Mouse (Mus musculus) liver, embryonic 15.5 days (tissue): ENCODE results near the gene Cog7. TPM values are rescaled to one million over a fixed set of nuclear protein-coding genes. Genes with fewer than 3 reads are reported as not detected.

Source experiments
- ATAC-seq: fragments of 200-750 bp; cut with Nextera tagmentation; 2 replicates; pipeline ENCODE4 v1.8.0; 2017; ENCODE audit warnings: moderate number of reproducible peaks, mild to moderate bottlenecking, moderate library complexity; ENCODE audit not compliant: insufficient read depth
- H3K27ac ChIP-seq: fragments of 300-500 bp; sonication (generic); replicated peaks from 2 replicates; pipeline ENCODE4 v1.5.1; 2015; ENCODE audit warnings: mild to moderate bottlenecking, inconsistent platforms
- H3K27me3 ChIP-seq: fragments of 300-500 bp; sonication (generic); 2 replicates; pipeline ENCODE4 v1.6.1; 2015; ENCODE audit warnings: mild to moderate bottlenecking, inconsistent platforms
- H3K36me3 ChIP-seq: fragments of 300-500 bp; sonication (generic); replicated peaks from 2 replicates; pipeline ENCODE4 v1.6.1; 2015; ENCODE audit warnings: moderate library complexity, mild to moderate bottlenecking, inconsistent platforms
- H3K4me1 ChIP-seq: fragments of 300-500 bp; sonication (generic); replicated peaks from 2 replicates; pipeline ENCODE4 v1.6.1; 2015; ENCODE audit warnings: inconsistent platforms
- H3K4me2 ChIP-seq: fragments of 300-500 bp; sonication (generic); 2 replicates; pipeline ENCODE4 v1.6.1; 2015; ENCODE audit warnings: moderate library complexity, mild to moderate bottlenecking, inconsistent platforms
- H3K4me3 ChIP-seq: fragments of 300-500 bp; sonication (generic); replicated peaks from 2 replicates; pipeline ENCODE4 v1.5.1; 2015; ENCODE audit warnings: mild to moderate bottlenecking, inconsistent platforms
- H3K9ac ChIP-seq: fragments of 300-500 bp; sonication (generic); 2 replicates; pipeline ENCODE4 v1.6.1; 2015; ENCODE audit warnings: moderate library complexity, mild to moderate bottlenecking, inconsistent platforms
- H3K9me3 ChIP-seq: fragments of 300-500 bp; sonication (generic); replicated peaks from 2 replicates; pipeline ENCODE4 v1.6.1; 2016; ENCODE audit warnings: inconsistent platforms
- WGBS: fragments of 180-500 bp; shearing (Covaris S2); methylation state at CpG from one replicate; pipeline ENCODE4 v1.1.7; 2015; ENCODE audit warnings: mixed read lengths; ENCODE audit not compliant: insufficient replicate concordance; 5-methylcytosine and 5-hydroxymethylcytosine counted together
- polyA plus RNA-seq: library from polyadenylated mRNA; unstranded; fragments of >200 nt; fragmentation: Nextera tagmentation; extraction: Ambion mirVana; gene quantifications from 2 replicates; pipeline ENCODE4 v1.2.1, GENCODE M21; 2015

Gene Cog7
- polyA plus RNA-seq, 1 experiment from 2014 or later = 9.2 TPM

DNA sequence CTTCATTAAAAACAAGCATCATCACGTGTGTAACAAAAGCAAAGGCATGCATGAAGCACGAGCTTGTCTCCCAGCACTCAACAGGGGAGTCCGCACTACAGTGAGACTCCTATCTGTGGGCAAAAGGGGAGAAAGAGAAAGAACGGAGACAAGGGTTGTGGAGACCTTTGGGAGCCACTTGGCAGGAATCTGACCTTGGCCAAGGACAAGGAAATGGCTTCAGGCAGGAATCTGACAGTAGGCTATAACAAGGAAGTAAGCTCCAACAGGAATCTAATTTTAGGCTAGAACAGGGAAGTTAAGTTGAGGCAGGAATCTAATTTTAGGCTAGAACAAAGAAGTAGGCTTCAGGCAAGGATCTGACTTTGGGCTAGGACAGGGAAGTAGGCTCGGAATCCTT, 14.4 kb upstream of the Cog7 start:
- 72% methylated on average over 5 of the region's 5 CpGs for WGBS

DNA sequence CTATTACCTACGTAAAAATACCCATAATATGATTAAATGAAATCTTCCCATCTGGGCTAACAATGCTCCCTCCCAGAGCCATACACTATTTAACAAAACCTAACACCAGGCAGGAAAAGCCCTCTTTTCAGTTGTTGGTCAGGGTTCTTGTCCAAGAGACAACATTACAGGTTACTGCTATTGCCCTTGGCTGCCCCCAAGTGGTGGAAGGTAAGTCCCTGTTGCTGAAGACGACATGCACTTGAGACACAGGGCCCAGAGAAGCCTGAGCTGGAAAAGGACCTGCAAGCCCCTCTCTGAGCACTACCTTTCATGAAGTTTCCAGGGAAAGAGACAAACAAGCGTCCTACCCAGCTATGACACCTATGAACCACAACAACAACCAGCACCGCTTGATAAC, 6.5 kb downstream of the Cog7 start:
- Histone ChIP-seq H3K27ac (no peak overlapping the region), H3K27me3 (no peaks in the 10 kb centered on the region), H3K4me1 (peaks cover 9% of the 10 kb centered on the region; the same call in 1 of the 2 replicates), H3K9ac (no peak overlapping the region), H3K4me2 (no peak overlapping the region), H3K4me3 (no peak overlapping the region), H3K9me3 (no peaks in the 10 kb centered on the region), H3K36me3 (peaks cover 40% of the 10 kb centered on the region)
- WGBS = 47% methylated on average over 4 of the region's 4 CpGs
- ATAC-seq = no peak

More for the DNA sequence above, 14.4 kb upstream of the Cog7 start:
- ATAC-seq = no peak
- Histone ChIP-seq H3K9ac (no peak overlapping the region), H3K4me1 (no peaks in the 10 kb centered on the region), H3K4me3 (no peak overlapping the region), H3K9me3 (no peaks in the 10 kb centered on the region), H3K4me2 (no peak overlapping the region), H3K27ac (no peak overlapping the region), H3K36me3 (peaks cover 94% of the 10 kb centered on the region), H3K27me3 (no peaks in the 10 kb centered on the region)

- H3K4me3 ChIP-seq = no peak overlapping the region
- no peak overlapping the region for H3K9ac ChIP-seq
- H3K9me3 ChIP-seq = no peaks in the 10 kb centered on the region
- H3K36me3 ChIP-seq = peaks cover 40% of the 10 kb centered on the region
- H3K27me3 ChIP-seq = no peaks in the 10 kb centered on the region
- peaks cover 19% of the 10 kb centered on the region for H3K4me1 ChIP-seq
- WGBS = 48% methylated on average over 3 of the region's 3 CpGs
- H3K27ac ChIP-seq = no peak overlapping the region
- no peak for ATAC-seq
- no peak overlapping the region for H3K4me2 ChIP-seq
These were observed 9.8 kb downstream of the Cog7 start for GRCm38 (mm10) chr7:121971698-121972097.

GRCm38 (mm10) chr7:121970250-121970649, 11.3 kb downstream of the Cog7 start:
- Histone ChIP-seq H3K4me2 (no peak overlapping the region), H3K4me3 (no peak overlapping the region), H3K36me3 (peaks cover 32% of the 10 kb centered on the region), H3K27ac (no peak overlapping the region), H3K9ac (no peak overlapping the region), H3K9me3 (no peaks in the 10 kb centered on the region), H3K4me1 (peaks cover 24% of the 10 kb centered on the region), H3K27me3 (no peaks in the 10 kb centered on the region)
- WGBS = 38% methylated on average over 9 of the region's 9 CpGs
- ATAC-seq = peak; percentile 43; the same call in 1 of the 2 replicates

- Histone ChIP-seq H3K4me3 (no peak overlapping the region), H3K9me3 (no peaks in the 10 kb centered on the region), H3K27me3 (no peaks in the 10 kb centered on the region), H3K27ac (no peak overlapping the region), H3K36me3 (peaks cover 41% of the 10 kb centered on the region), H3K4me2 (no peak overlapping the region), H3K4me1 (peaks cover 24% of the 10 kb centered on the region), H3K9ac (no peak overlapping the region)
- no peak for ATAC-seq
- WGBS = 78% methylated on average over 9 of the region's 9 CpGs
These were observed 12.7 kb downstream of the Cog7 start for GRCm38 (mm10) chr7:121968816-121969215.

- peak overlapping the region; percentile 2; the same call in 1 of the 2 replicates for H3K4me2 ChIP-seq
- H3K27me3 ChIP-seq = no peaks in the 10 kb centered on the region
- 16% methylated on average over 8 of the region's 8 CpGs for WGBS
- H3K27ac ChIP-seq = no peak overlapping the region
- no peak overlapping the region for H3K9ac ChIP-seq
- peak; percentile 67 for ATAC-seq
- H3K4me1 ChIP-seq = peaks cover 24% of the 10 kb centered on the region
- H3K36me3 ChIP-seq = peaks cover 39% of the 10 kb centered on the region
- no peaks in the 10 kb centered on the region for H3K9me3 ChIP-seq
- no peak overlapping the region for H3K4me3 ChIP-seq
These were observed 13.3 kb downstream of the Cog7 start for GRCm38 (mm10) chr7:121968242-121968641.

GRCm38 (mm10) chr7:121966169-121966568, 15.3 kb downstream of the Cog7 start:
- Histone ChIP-seq H3K27ac (no peak overlapping the region), H3K4me2 (no peak overlapping the region), H3K36me3 (peaks cover 47% of the 10 kb centered on the region), H3K9me3 (no peaks in the 10 kb centered on the region), H3K4me1 (peaks cover 24% of the 10 kb centered on the region), H3K9ac (no peak overlapping the region), H3K4me3 (no peak overlapping the region), H3K27me3 (no peaks in the 10 kb centered on the region)
- no peak for ATAC-seq
- WGBS = 47% methylated on average over 7 of the region's 7 CpGs

DNA sequence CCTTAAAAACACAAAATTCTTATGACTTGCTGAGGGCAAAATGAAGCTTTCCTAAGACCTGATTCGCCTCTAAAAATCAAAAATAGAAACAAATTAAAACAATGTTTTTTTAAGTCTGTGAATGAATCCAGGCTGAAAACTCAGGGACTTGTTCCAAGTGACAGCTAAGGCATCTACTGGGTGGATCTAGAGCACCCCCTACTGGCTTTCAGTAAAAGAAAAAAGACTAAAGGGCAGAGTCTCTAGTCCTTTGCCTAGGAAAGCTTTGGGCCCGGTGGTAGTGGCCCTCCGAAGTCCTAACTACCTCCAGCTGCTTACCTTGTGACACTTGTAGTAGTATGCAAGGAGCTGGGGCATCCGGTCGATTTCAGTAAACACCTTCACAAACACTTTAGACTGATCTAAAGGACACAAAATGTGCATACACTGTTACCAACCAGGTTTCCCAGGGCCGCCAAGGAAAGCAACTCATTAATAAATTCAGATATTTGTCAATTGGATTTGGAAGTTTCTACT, 17.6 kb downstream of the Cog7 start:
- H3K27me3 ChIP-seq = no peaks in the 10 kb centered on the region
- WGBS = 58% methylated on average over 6 of the region's 6 CpGs
- no peak overlapping the region for H3K4me3 ChIP-seq
- ATAC-seq = no peak
- H3K9ac ChIP-seq = no peak overlapping the region
- H3K4me1 ChIP-seq = peaks cover 14% of the 10 kb centered on the region
- H3K27ac ChIP-seq = no peak overlapping the region
- H3K36me3 ChIP-seq = peaks cover 34% of the 10 kb centered on the region
- no peak overlapping the region for H3K4me2 ChIP-seq
- H3K9me3 ChIP-seq = no peaks in the 10 kb centered on the region

DNA sequence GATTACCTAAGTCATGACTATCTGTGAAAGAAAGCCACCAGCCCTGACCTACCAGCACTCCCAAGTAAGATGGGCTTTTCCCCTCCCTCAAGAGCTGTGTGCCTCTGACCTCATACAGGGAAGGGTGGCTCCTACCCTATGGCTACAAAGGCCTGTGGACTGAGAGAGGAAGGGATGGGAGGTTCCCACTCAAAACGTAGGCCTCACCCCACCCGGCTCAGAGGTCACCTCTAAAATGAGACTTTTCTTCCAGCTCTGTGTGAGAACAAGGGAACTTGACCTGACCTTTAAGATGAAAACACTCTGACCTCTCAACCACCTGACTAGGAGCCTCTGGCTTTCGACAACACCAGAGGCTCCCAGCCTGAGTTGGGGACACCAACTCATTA, 18.9 kb downstream of the Cog7 start:
- no peak for ATAC-seq
- 72% methylated on average over 3 of the region's 3 CpGs for WGBS
- Histone ChIP-seq H3K4me2 (no peak overlapping the region), H3K27ac (no peak overlapping the region), H3K9ac (no peak overlapping the region), H3K36me3 (peaks cover 30% of the 10 kb centered on the region), H3K27me3 (no peaks in the 10 kb centered on the region), H3K9me3 (no peaks in the 10 kb centered on the region), H3K4me1 (peaks cover 5% of the 10 kb centered on the region; the same call in 1 of the 2 replicates), H3K4me3 (no peak overlapping the region)

DNA sequence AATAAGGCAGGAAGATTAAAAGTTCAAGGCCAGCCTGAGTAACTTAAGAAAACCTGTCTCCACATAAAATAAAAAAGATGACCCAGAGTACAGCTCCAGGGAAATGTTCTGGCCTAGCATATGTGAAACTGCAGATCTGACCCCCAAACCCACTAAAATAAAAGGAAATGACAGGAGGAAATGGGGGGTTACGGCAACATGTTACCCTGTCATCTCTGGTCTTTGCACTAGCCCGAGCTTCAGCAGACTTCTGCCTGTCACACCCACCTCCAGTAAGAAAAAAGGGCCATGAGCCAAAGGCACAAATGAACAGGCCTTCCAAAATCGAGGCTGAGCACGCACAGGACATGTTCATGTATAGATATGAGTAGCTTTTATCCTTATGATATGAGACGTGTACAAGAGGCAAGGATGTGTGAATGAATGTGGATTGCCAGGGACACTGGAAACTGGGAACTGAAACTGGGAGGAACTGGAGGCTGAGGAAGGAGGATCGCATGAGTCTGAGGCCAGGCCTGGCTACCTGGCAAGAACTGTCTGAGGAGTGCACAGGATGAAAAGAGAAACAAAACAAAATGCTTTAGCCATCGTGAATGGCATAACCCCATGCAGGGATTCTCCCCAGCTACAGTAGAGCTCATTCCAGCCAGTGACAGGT, 19.5 kb downstream of the Cog7 start:
- no peak overlapping the region for H3K9ac ChIP-seq
- no peaks in the 10 kb centered on the region for H3K9me3 ChIP-seq
- no peak overlapping the region for H3K27ac ChIP-seq
- 66% methylated on average over 7 of the region's 7 CpGs for WGBS
- H3K4me2 ChIP-seq = no peak overlapping the region
- H3K27me3 ChIP-seq = no peaks in the 10 kb centered on the region
- H3K4me1 ChIP-seq = peaks cover 5% of the 10 kb centered on the region; the same call in 1 of the 2 replicates
- H3K4me3 ChIP-seq = no peak overlapping the region
- ATAC-seq = no peak
- H3K36me3 ChIP-seq = peaks cover 30% of the 10 kb centered on the region

- H3K9me3 ChIP-seq = no peaks in the 10 kb centered on the region
- no peak overlapping the region for H3K4me2 ChIP-seq
- no peak overlapping the region for H3K4me3 ChIP-seq
- no peak overlapping the region for H3K27ac ChIP-seq
- H3K27me3 ChIP-seq = no peaks in the 10 kb centered on the region
- ATAC-seq = no peak
- no peaks in the 10 kb centered on the region for H3K4me1 ChIP-seq
- WGBS = 80% methylated on average over 12 of the region's 12 CpGs
- H3K36me3 ChIP-seq = peaks cover 18% of the 10 kb centered on the region; the same call in 1 of the 2 replicates
- H3K9ac ChIP-seq = no peak overlapping the region
These were observed 25.7 kb downstream of the Cog7 start for GRCm38 (mm10) chr7:121955802-121956201.
